Mouse (Mus musculus): ENCODE measurements around the gene Arap2.
"Not testable (repeated sequence)": the region's sequence is repeated elsewhere in the genome, so short reads cannot be mapped to it uniquely, and the experiment has no call there.

The Arap2 gene

GRCm38 (mm10) chr5:62739451-62740415 lies 26.2 kb downstream of the Arap2 start:
- no peak for DNase-seq

GRCm38 (mm10) chr5:62730573-62730972 lies 35.4 kb downstream of the Arap2 start:
- not testable (repeated sequence) for DNase-seq

- DNase-seq: no peak
These were observed 40.4 kb downstream of the Arap2 start for GRCm38 (mm10) chr5:62725551-62725950.

GRCm38 (mm10) chr5:62723261-62724105 lies 42.5 kb downstream of the Arap2 start:
- DNase-seq: no peak

GRCm38 (mm10) chr5:62716468-62716867 lies 49.5 kb downstream of the Arap2 start:
- no peak for DNase-seq

- no peak for DNase-seq
These were observed 50.0 kb downstream of the Arap2 start for GRCm38 (mm10) chr5:62715977-62716376.

GRCm38 (mm10) chr5:62715436-62715835 lies 50.5 kb downstream of the Arap2 start:
- DNase-seq: no peak

- DNase-seq: no peak
These were observed 55.0 kb downstream of the Arap2 start for GRCm38 (mm10) chr5:62710955-62711354.

- peak; percentile 34 for DNase-seq
These were observed 59.1 kb downstream of the Arap2 start for GRCm38 (mm10) chr5:62706900-62707299.

GRCm38 (mm10) chr5:62689965-62690364 lies 76.0 kb downstream of the Arap2 start:
- no peak for DNase-seq

GRCm38 (mm10) chr5:62683751-62684150 lies 82.2 kb downstream of the Arap2 start:
- no peak for DNase-seq

GRCm38 (mm10) chr5:62683207-62683606 lies 82.8 kb downstream of the Arap2 start:
- no peak for DNase-seq

GRCm38 (mm10) chr5:62677390-62677789 lies 88.6 kb downstream of the Arap2 start:
- no peak for DNase-seq

- DNase-seq: peak; percentile 7
These were observed 93.1 kb downstream of the Arap2 start for GRCm38 (mm10) chr5:62672736-62673436.

- DNase-seq: no peak
These were observed 100.6 kb downstream of the Arap2 start for GRCm38 (mm10) chr5:62665329-62665728.

GRCm38 (mm10) chr5:62664847-62665246 lies 101.1 kb downstream of the Arap2 start:
- DNase-seq: no peak

- no peak for DNase-seq
These were observed 102.8 kb downstream of the Arap2 start for GRCm38 (mm10) chr5:62663206-62663605.

GRCm38 (mm10) chr5:62653924-62654323 lies 112.0 kb downstream of the Arap2 start:
- DNase-seq: no peak

GRCm38 (mm10) chr5:62642330-62642729 lies 123.6 kb downstream of the Arap2 start:
- DNase-seq: no peak

- no peak for DNase-seq
These were observed 125.5 kb downstream of the Arap2 start for GRCm38 (mm10) chr5:62640501-62640900.

GRCm38 (mm10) chr5:62636341-62636740 lies 129.6 kb downstream of the Arap2 start:
- DNase-seq: no peak

GRCm38 (mm10) chr5:62628901-62629300 lies 137.1 kb downstream of the Arap2 start:
- DNase-seq: no peak
